Mouse (Mus musculus): ENCODE measurements at regions not wholly inside any gene's neighbourhood (a gene's known extent, or its start where the extent isn't known, plus 50 kb on each side); places are given as distances from the start of the nearest gene placed in this dataset.

DNA sequence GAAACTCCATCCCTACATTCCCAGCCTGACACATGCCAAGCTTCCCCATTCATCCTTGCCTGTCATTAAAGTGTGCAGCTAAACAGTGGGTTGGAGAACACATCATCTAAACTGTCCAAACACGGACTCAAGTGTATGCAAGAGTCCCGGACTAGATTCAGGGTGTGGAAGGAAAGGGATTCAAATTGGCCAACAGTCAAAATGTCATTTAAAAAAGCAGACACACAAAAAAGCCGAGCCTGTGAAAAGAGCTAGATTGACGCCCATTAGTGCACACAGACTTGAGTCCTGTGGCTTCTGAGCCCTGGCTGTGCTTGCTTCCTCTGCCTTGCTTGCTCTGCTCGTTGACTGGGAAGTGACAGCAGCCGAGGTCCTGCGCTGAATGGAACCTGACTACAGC, 181.5 kb downstream of the Kit start:
- no peak for ATAC-seq (ENCODE audit: low FRiP score, low read depth)
- WGBS, result 56% methylated on average over 7 of the region's 7 CpGs
- Histone ChIP-seq H3K36me3 (no peaks in the 10 kb centered on the region), H3K27me3 (no peaks in the 10 kb centered on the region), H3K4me3 (no peak overlapping the region), H3K4me1 (replicated peaks) (peaks cover 12% of the 10 kb centered on the region), H3K4me2 (no peak overlapping the region), H3K27ac (replicated peaks) (0 out of 2 replicates have a peak overlapping the region, but pooled peaks have one; percentile 20), H3K9ac (no peak overlapping the region), H3K9me3 (no peaks in the 10 kb centered on the region)

DNA sequence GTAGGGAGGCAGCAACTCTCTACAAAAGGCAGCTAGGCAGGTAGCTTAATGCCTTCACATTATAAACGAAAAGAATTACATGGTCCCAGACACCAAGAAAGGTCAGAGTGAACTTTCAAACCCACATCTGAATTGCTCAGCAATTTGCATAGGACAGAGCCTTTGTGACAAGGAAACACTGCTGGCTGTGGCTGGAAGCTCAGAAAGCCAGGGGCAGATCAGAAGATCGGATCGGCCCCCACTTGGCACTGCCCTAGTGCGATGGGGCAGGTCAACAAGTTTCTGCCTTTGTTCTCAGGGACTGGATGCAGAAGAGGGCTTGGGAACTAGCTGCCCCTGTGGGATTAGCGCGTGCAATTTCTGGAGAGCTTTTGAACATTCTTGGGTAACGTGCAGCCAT, 179.6 kb downstream of the Kit start:
- peak overlapping the region; percentile 55; the same call in 1 of the 2 replicates for H3K27ac ChIP-seq (replicated peaks)
- H3K4me3 ChIP-seq, result no peak overlapping the region
- ATAC-seq (ENCODE audit: low FRiP score, low read depth), result no peak
- 26% methylated on average over 7 of the region's 7 CpGs for WGBS
- no peaks in the 10 kb centered on the region for H3K36me3 ChIP-seq
- peaks cover 12% of the 10 kb centered on the region for H3K4me1 ChIP-seq (replicated peaks)
- no peak overlapping the region for H3K4me2 ChIP-seq
- no peaks in the 10 kb centered on the region for H3K9me3 ChIP-seq
- H3K27me3 ChIP-seq, result no peaks in the 10 kb centered on the region
- H3K9ac ChIP-seq, result no peak overlapping the region

- Histone ChIP-seq H3K36me3 (no peaks in the 10 kb centered on the region), H3K27ac (replicated peaks) (no peak overlapping the region), H3K4me2 (no peak overlapping the region), H3K9ac (no peak overlapping the region), H3K4me3 (no peak overlapping the region), H3K27me3 (no peaks in the 10 kb centered on the region), H3K4me1 (replicated peaks) (peaks cover 10% of the 10 kb centered on the region), H3K9me3 (no peaks in the 10 kb centered on the region)
- 86% methylated on average over 9 of the region's 9 CpGs for WGBS
- ATAC-seq (ENCODE audit: low FRiP score, low read depth), result no peak
Measured at GRCm38 (mm10) chr5:75745311-75745710, 170.6 kb downstream of the Kit start.

- H3K4me1 ChIP-seq (replicated peaks), result peaks cover 10% of the 10 kb centered on the region
- no peak overlapping the region for H3K4me2 ChIP-seq
- WGBS, result 8% methylated on average over 6 of the region's 6 CpGs
- no peak for ATAC-seq (ENCODE audit: low FRiP score, low read depth)
- no peaks in the 10 kb centered on the region for H3K9me3 ChIP-seq
- H3K9ac ChIP-seq, result no peak overlapping the region
- H3K27ac ChIP-seq (replicated peaks), result peak overlapping the region; percentile 42
- H3K27me3 ChIP-seq, result no peaks in the 10 kb centered on the region
- H3K4me3 ChIP-seq, result no peak overlapping the region
- no peaks in the 10 kb centered on the region for H3K36me3 ChIP-seq
Measured at GRCm38 (mm10) chr5:75744475-75745045, 169.8 kb downstream of the Kit start.

DNA sequence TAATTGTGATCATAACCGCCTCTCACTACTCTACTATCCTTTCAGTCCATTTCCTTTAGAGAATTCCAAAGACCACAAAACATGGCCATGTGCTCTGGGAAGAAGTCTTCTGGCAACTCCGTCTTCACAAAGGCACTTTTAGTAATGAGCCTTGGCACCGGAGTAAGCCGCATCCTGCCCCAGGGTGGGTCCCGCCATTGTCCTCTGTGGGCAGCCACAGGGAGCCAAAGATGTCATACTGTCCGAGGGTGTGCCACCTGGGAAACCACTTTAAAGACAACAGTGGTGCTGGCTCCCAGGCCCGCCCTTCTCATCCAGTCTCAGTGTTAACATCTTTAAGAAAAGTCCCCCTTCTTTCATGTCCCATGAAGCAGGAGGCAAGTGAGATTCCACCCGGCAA, 164.6 kb downstream of the Kit start:
- no peak overlapping the region for H3K4me2 ChIP-seq
- no peak overlapping the region for H3K9ac ChIP-seq
- H3K27ac ChIP-seq (replicated peaks), result no peak overlapping the region
- H3K27me3 ChIP-seq, result no peaks in the 10 kb centered on the region
- peaks cover 4% of the 10 kb centered on the region for H3K4me1 ChIP-seq (replicated peaks)
- WGBS, result 44% methylated on average over 8 of the region's 8 CpGs
- ATAC-seq (ENCODE audit: low FRiP score, low read depth), result no peak
- H3K9me3 ChIP-seq, result no peaks in the 10 kb centered on the region
- H3K36me3 ChIP-seq, result no peaks in the 10 kb centered on the region
- no peak overlapping the region for H3K4me3 ChIP-seq

- Histone ChIP-seq H3K4me2 (no peak overlapping the region), H3K4me1 (replicated peaks) (no peaks in the 10 kb centered on the region), H3K9me3 (no peaks in the 10 kb centered on the region), H3K4me3 (no peak overlapping the region), H3K27me3 (no peaks in the 10 kb centered on the region), H3K27ac (replicated peaks) (no peak overlapping the region), H3K36me3 (no peaks in the 10 kb centered on the region), H3K9ac (no peak overlapping the region)
- no peak for ATAC-seq (ENCODE audit: low FRiP score, low read depth)
- 65% methylated on average over 2 of the region's 2 CpGs for WGBS
Measured at GRCm38 (mm10) chr5:75738445-75738844, 163.7 kb downstream of the Kit start.

DNA sequence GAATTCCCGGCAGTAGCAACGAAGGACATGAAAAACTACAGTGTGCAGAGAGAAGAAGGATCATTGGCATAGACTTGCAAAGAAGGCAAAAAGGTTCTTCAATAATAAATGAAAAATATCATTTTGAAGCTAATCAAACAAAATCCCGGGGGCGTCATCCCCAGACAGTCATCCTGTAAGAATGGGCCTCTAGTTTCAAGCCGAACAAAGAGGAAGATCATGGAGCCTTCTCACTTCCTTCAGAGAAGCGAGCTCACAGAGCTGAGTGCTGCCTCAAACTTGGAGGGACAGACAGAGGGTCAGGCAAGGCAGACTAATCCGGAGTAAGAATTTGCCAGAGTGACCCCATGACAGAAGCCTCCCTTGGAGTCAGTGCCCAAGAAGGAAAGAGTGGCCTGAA, 163.0 kb downstream of the Kit start:
- Histone ChIP-seq H3K4me2 (no peak overlapping the region), H3K27me3 (no peaks in the 10 kb centered on the region), H3K4me1 (replicated peaks) (no peaks in the 10 kb centered on the region), H3K9ac (no peak overlapping the region), H3K27ac (replicated peaks) (no peak overlapping the region), H3K4me3 (no peak overlapping the region), H3K9me3 (no peaks in the 10 kb centered on the region), H3K36me3 (no peaks in the 10 kb centered on the region)
- no peak for ATAC-seq (ENCODE audit: low FRiP score, low read depth)
- 80% methylated on average over 7 of the region's 7 CpGs for WGBS

- no peak overlapping the region for H3K9ac ChIP-seq
- H3K4me3 ChIP-seq, result no peak overlapping the region
- no peaks in the 10 kb centered on the region for H3K36me3 ChIP-seq
- no peaks in the 10 kb centered on the region for H3K27me3 ChIP-seq
- H3K27ac ChIP-seq (replicated peaks), result no peak overlapping the region
- H3K4me1 ChIP-seq (replicated peaks), result no peaks in the 10 kb centered on the region
- H3K9me3 ChIP-seq, result no peaks in the 10 kb centered on the region
- ATAC-seq (ENCODE audit: low FRiP score, low read depth), result no peak
- no peak overlapping the region for H3K4me2 ChIP-seq
Measured at GRCm38 (mm10) chr5:75736318-75736717, 161.6 kb downstream of the Kit start.

DNA sequence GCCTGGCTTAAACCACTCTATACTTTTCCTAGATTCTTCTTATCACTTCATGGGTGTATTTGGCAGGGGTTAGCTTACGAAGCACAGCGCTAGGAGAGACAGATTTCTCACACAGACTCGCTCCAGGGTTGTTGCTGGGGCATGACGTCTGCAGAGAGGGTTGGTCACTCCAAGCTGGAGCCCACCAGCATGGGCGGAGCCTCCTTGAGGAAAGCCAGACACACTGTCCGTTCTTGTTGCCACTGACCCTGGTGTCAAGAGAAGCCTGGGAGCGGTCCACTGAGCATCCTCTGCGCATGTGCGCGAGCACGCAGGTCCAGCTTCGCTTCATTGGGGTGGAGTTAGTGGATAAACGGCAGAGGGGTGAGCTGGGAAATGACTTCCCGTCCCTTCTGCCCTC, 159.8 kb downstream of the Kit start:
- no peak overlapping the region for H3K9ac ChIP-seq
- WGBS, result 95% methylated on average over 14 of the region's 14 CpGs

DNA sequence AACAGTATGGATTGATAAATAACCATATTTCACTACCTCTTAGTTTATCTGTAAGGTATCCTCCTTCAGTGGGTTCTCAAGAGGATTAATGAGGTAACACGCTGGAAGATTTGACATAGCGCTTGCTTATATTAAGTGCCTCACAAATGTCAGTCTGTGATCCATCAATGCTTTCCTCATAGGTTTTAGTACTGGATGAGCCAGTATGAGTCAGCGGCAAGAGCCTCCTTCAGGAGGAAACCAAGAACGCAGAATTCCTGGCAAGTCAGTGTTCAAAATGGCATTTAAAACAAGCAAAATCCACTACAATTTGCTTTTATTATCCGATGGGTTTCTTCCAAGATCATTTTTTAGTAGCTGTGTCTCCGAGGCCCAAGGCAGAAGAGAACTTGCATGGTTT, 159.3 kb downstream of the Kit start:
- no peak overlapping the region for H3K4me2 ChIP-seq
- 96% methylated on average over 6 of the region's 6 CpGs for WGBS
- no peak for ATAC-seq (ENCODE audit: low FRiP score, low read depth)
- no peaks in the 10 kb centered on the region for H3K27me3 ChIP-seq
- no peak overlapping the region for H3K9ac ChIP-seq
- 0 out of 2 replicates have a peak, but pooled peaks cover 4% of the 10 kb centered on the region for H3K4me1 ChIP-seq (replicated peaks)
- no peaks in the 10 kb centered on the region for H3K36me3 ChIP-seq
- H3K9me3 ChIP-seq, result no peaks in the 10 kb centered on the region
- H3K27ac ChIP-seq (replicated peaks), result no peak overlapping the region
- H3K4me3 ChIP-seq, result no peak overlapping the region

More for the DNA sequence above, 159.8 kb downstream of the Kit start:
- Histone ChIP-seq H3K36me3 (no peaks in the 10 kb centered on the region), H3K27me3 (no peaks in the 10 kb centered on the region), H3K4me2 (no peak overlapping the region), H3K4me3 (no peak overlapping the region), H3K9me3 (no peaks in the 10 kb centered on the region), H3K4me1 (replicated peaks) (0 out of 2 replicates have a peak, but pooled peaks cover 4% of the 10 kb centered on the region), H3K27ac (replicated peaks) (no peak overlapping the region)
- ATAC-seq (ENCODE audit: low FRiP score, low read depth), result no peak

- 83% methylated on average over 4 of the region's 4 CpGs for WGBS
- ATAC-seq (ENCODE audit: low FRiP score, low read depth), result no peak
- Histone ChIP-seq H3K27me3 (no peaks in the 10 kb centered on the region), H3K9me3 (no peaks in the 10 kb centered on the region), H3K4me2 (no peak overlapping the region), H3K9ac (no peak overlapping the region), H3K36me3 (no peaks in the 10 kb centered on the region), H3K27ac (replicated peaks) (no peak overlapping the region), H3K4me1 (replicated peaks) (0 out of 2 replicates have a peak, but pooled peaks cover 4% of the 10 kb centered on the region), H3K4me3 (no peak overlapping the region)
Measured at GRCm38 (mm10) chr5:75731236-75731635, 156.5 kb downstream of the Kit start.

GRCm38 (mm10) chr5:75730698-75731097, 156.0 kb downstream of the Kit start:
- no peak for ATAC-seq (ENCODE audit: low FRiP score, low read depth)
- Histone ChIP-seq H3K4me2 (no peak overlapping the region), H3K4me3 (no peak overlapping the region), H3K9ac (no peak overlapping the region), H3K9me3 (no peaks in the 10 kb centered on the region), H3K4me1 (replicated peaks) (0 out of 2 replicates have a peak, but pooled peaks cover 4% of the 10 kb centered on the region), H3K27me3 (no peaks in the 10 kb centered on the region), H3K36me3 (no peaks in the 10 kb centered on the region), H3K27ac (replicated peaks) (no peak overlapping the region)
- 86% methylated on average over 3 of the region's 3 CpGs for WGBS

DNA sequence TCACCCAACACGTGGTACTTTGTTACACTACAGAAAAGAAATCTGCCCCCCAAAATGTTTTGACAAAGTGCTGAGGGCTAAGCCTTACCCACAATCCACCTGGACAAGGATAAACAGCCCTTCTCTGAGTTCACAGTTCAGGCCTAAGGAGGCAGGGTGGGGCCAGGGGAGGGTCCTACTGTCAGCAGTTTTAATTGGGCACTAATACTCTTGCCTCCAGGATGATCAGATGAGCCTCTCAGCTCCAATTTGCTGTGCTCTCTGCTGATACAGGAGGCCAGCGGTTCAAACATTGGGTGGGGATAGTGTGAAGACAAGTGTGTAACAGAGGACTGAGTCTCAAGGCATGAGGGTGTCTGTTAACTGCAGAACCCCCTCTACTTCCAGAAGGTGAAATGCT, 146.6 kb downstream of the Kit start:
- no peaks in the 10 kb centered on the region for H3K9me3 ChIP-seq
- H3K4me1 ChIP-seq (replicated peaks), result peaks cover 15% of the 10 kb centered on the region
- H3K27me3 ChIP-seq, result no peaks in the 10 kb centered on the region
- no peak for ATAC-seq (ENCODE audit: low FRiP score, low read depth)
- no peak overlapping the region for H3K27ac ChIP-seq (replicated peaks)
- no peak overlapping the region for H3K4me3 ChIP-seq
- H3K9ac ChIP-seq, result no peak overlapping the region
- H3K4me2 ChIP-seq, result no peak overlapping the region
- WGBS, result 86% methylated on average over 2 of the region's 2 CpGs
- no peaks in the 10 kb centered on the region for H3K36me3 ChIP-seq

All from hindbrain, embryonic 15.5 days (tissue).